Mouse (Mus musculus): ENCODE data around the gene Elf2. TPM values are rescaled to one million over a fixed set of nuclear protein-coding genes. Genes with fewer than 3 reads are reported as not detected.

Gene Elf2
- polyA plus RNA-seq, 1 experiment: 39.1 TPM

- H3K27me3 ChIP-seq (ENCODE audit: control insufficient read depth, insufficient read depth, low read length): no peaks in the 10 kb centered on the region; the same call in 1 of the 2 replicates
- 87% methylated on average over 7 of the region's 7 CpGs for WGBS
- no peak for DNase-seq
- H3K27ac ChIP-seq (ENCODE audit: insufficient read depth, low read length): no peak overlapping the region
- TF ChIP-seq POLR2A (IDR thresholded peaks at IDR 0.05; ENCODE audit: borderline replicate concordance, insufficient read depth, low read length) (no peak), CTCF (IDR thresholded peaks at IDR 0.05; ENCODE audit: borderline replicate concordance, insufficient read depth, low read depth, low read length) (no peak)
- H3K4me1 ChIP-seq (ENCODE audit: control insufficient read depth, insufficient read depth, low read length): no peaks in the 10 kb centered on the region
- H3K4me3 ChIP-seq (replicated peaks; ENCODE audit: insufficient read depth, low read depth, low read length): no peak overlapping the region
Measured at GRCm38 (mm10) chr3:51209503-51210314, 130.8 kb downstream of the Elf2 start.

- 56% methylated on average over 5 of the region's 5 CpGs for WGBS
- TF ChIP-seq CTCF (IDR thresholded peaks at IDR 0.05; ENCODE audit: borderline replicate concordance, insufficient read depth, low read depth, low read length): no peak
- TF ChIP-seq POLR2A (IDR thresholded peaks at IDR 0.05; ENCODE audit: borderline replicate concordance, insufficient read depth, low read length): no peak
- H3K4me3 ChIP-seq (replicated peaks; ENCODE audit: insufficient read depth, low read depth, low read length): no peak overlapping the region
Measured at GRCm38 (mm10) chr3:51208633-51209032, 131.8 kb downstream of the Elf2 start.

GRCm38 (mm10) chr3:51206521-51206920, 133.9 kb downstream of the Elf2 start:
- TF ChIP-seq CTCF (IDR thresholded peaks at IDR 0.05; ENCODE audit: borderline replicate concordance, insufficient read depth, low read depth, low read length) (no peak), POLR2A (IDR thresholded peaks at IDR 0.05; ENCODE audit: borderline replicate concordance, insufficient read depth, low read length) (no peak)
- H3K27ac ChIP-seq (ENCODE audit: insufficient read depth, low read length): no peak overlapping the region
- WGBS: 88% methylated on average over 7 of the region's 7 CpGs
- no peaks in the 10 kb centered on the region for H3K27me3 ChIP-seq (ENCODE audit: control insufficient read depth, insufficient read depth, low read length)
- no peaks in the 10 kb centered on the region; the same call in none of the 2 replicates for H3K4me1 ChIP-seq (ENCODE audit: control insufficient read depth, insufficient read depth, low read length)
- H3K4me3 ChIP-seq (replicated peaks; ENCODE audit: insufficient read depth, low read depth, low read length): no peak overlapping the region
- DNase-seq: no peak

More at GRCm38 (mm10) chr3:51208633-51209032, 131.8 kb downstream of the Elf2 start:
- Histone ChIP-seq H3K4me1 (ENCODE audit: control insufficient read depth, insufficient read depth, low read length) (no peaks in the 10 kb centered on the region), H3K27me3 (ENCODE audit: control insufficient read depth, insufficient read depth, low read length) (no peaks in the 10 kb centered on the region; the same call in 1 of the 2 replicates), H3K27ac (ENCODE audit: insufficient read depth, low read length) (no peak overlapping the region)
- DNase-seq: no peak

GRCm38 (mm10) chr3:51204897-51205296, 135.6 kb downstream of the Elf2 start:
- DNase-seq: no peak
- Histone ChIP-seq H3K27me3 (ENCODE audit: control insufficient read depth, insufficient read depth, low read length) (no peaks in the 10 kb centered on the region), H3K4me3 (replicated peaks; ENCODE audit: insufficient read depth, low read depth, low read length) (no peak overlapping the region), H3K4me1 (ENCODE audit: control insufficient read depth, insufficient read depth, low read length) (no peaks in the 10 kb centered on the region; the same call in none of the 2 replicates), H3K27ac (ENCODE audit: insufficient read depth, low read length) (no peak overlapping the region)
- no peak for TF ChIP-seq POLR2A (IDR thresholded peaks at IDR 0.05; ENCODE audit: borderline replicate concordance, insufficient read depth, low read length)
- TF ChIP-seq CTCF (IDR thresholded peaks at IDR 0.05; ENCODE audit: borderline replicate concordance, insufficient read depth, low read depth, low read length): no peak
- WGBS: 88% methylated on average over 14 of the region's 14 CpGs

- Histone ChIP-seq H3K4me1 (ENCODE audit: control insufficient read depth, insufficient read depth, low read length) (no peaks in the 10 kb centered on the region; the same call in none of the 2 replicates), H3K27me3 (ENCODE audit: control insufficient read depth, insufficient read depth, low read length) (no peaks in the 10 kb centered on the region), H3K27ac (ENCODE audit: insufficient read depth, low read length) (no peak overlapping the region), H3K4me3 (replicated peaks; ENCODE audit: insufficient read depth, low read depth, low read length) (no peak overlapping the region)
- no peak for DNase-seq
- TF ChIP-seq CTCF (IDR thresholded peaks at IDR 0.05; ENCODE audit: borderline replicate concordance, insufficient read depth, low read depth, low read length): no peak
- TF ChIP-seq POLR2A (IDR thresholded peaks at IDR 0.05; ENCODE audit: borderline replicate concordance, insufficient read depth, low read length): no peak
- WGBS: 91% methylated on average over 5 of the region's 5 CpGs
Measured at GRCm38 (mm10) chr3:51204441-51204840, 136.0 kb downstream of the Elf2 start.

GRCm38 (mm10) chr3:51203906-51204305, 136.6 kb downstream of the Elf2 start:
- Histone ChIP-seq H3K27me3 (ENCODE audit: control insufficient read depth, insufficient read depth, low read length) (no peaks in the 10 kb centered on the region), H3K4me1 (ENCODE audit: control insufficient read depth, insufficient read depth, low read length) (no peaks in the 10 kb centered on the region; the same call in none of the 2 replicates), H3K27ac (ENCODE audit: insufficient read depth, low read length) (no peak overlapping the region), H3K4me3 (replicated peaks; ENCODE audit: insufficient read depth, low read depth, low read length) (no peak overlapping the region)
- WGBS: 88% methylated on average over 6 of the region's 6 CpGs
- no peak for DNase-seq
- no peak for TF ChIP-seq CTCF (IDR thresholded peaks at IDR 0.05; ENCODE audit: borderline replicate concordance, insufficient read depth, low read depth, low read length)

Other genes with a start within 250 kb of the Elf2 start
- gene Noct, start 116.2 kb downstream of the Elf2 start, polyA plus RNA-seq (2012; rRNA removed): 27.8 and 31.3 TPM in 2 replicates
- 1.6 and 2.0 TPM in 2 replicates for gene Mgarp, start 56.1 kb upstream of the Elf2 start, polyA plus RNA-seq (2012; rRNA removed)
- gene Ndufc1, start 68.3 kb upstream of the Elf2 start, polyA plus RNA-seq (2012; rRNA removed): 538 and 547 TPM in 2 replicates
- gene Naa15, start 74.5 kb upstream of the Elf2 start, polyA plus RNA-seq (2012; rRNA removed): 22.6 and 22.9 TPM in 2 replicates
- gene Rab33b, start 143.3 kb upstream of the Elf2 start, polyA plus RNA-seq (2012; rRNA removed): 25.7 and 28.7 TPM in 2 replicates
- 83.0 and 96.5 TPM in 2 replicates for gene Setd7, start 220.2 kb upstream of the Elf2 start, polyA plus RNA-seq (2012; rRNA removed)